Mouse (Mus musculus) stomach, adult 2 months (tissue): Measurements from ENCODE around the gene Dmrtc2. TPM values are rescaled to one million over a fixed set of nuclear protein-coding genes. Genes with fewer than 3 reads are reported as not detected.

Experiments used
- polyA plus RNA-seq: library from polyadenylated mRNA; depleted of rRNA; stranded (reverse); fragments of >200 nt; gene quantifications from 2 replicates; pipeline ENCODE4 v1.2.3, GENCODE M21; 2012; rRNA removed

The Dmrtc2 gene
- not detected in 2 replicates for polyA plus RNA-seq

GRCm38 (mm10) chr7:24869532-24870165 lies at the start of gene Dmrtc2, which contains the start of gene Lypd4:
TSS of gene Dmrtc2 (plus strand) at chr7:24870057.
TSS of gene Lypd4 (minus strand) at chr7:24869941.

GRCm38 (mm10) chr7:24861913-24862312 lies 7.9 kb upstream of the Dmrtc2 start, which contains the start of gene Gm9844:
TSS of gene Gm9844 (plus strand) at chr7:24862213.

GRCm38 (mm10) chr7:24883896-24884692 lies 14.2 kb downstream of the Dmrtc2 start, which contains the start of gene Rps19:
TSS of gene Rps19 (plus strand) at chr7:24884371.

GRCm38 (mm10) chr7:24897224-24897623 lies 27.4 kb downstream of the Dmrtc2 start, which contains the start of gene Cd79a:
TSS of gene Cd79a (plus strand) at chr7:24897381.

GRCm38 (mm10) chr7:24902630-24903443 lies 33.0 kb downstream of the Dmrtc2 start, which contains the start of gene Arhgef1:
TSS of gene Arhgef1 (plus strand) at chr7:24902912.

Other genes with a start within 250 kb of the Dmrtc2 start
- 168 and 173 TPM in 2 replicates for gene Lypd3, start 233.5 kb upstream of the Dmrtc2 start, polyA plus RNA-seq
- gene Tex101, start 193.4 kb upstream of the Dmrtc2 start, polyA plus RNA-seq: not detected in 2 replicates
- gene BC049730, start 160.8 kb upstream of the Dmrtc2 start, polyA plus RNA-seq: not detected in 2 replicates
- not detected in 2 replicates for gene Gm4763, start 143.1 kb upstream of the Dmrtc2 start, polyA plus RNA-seq
- gene Cd177, start 109.7 kb upstream of the Dmrtc2 start, polyA plus RNA-seq: 2.9 and 3.4 TPM in 2 replicates
- gene Ceacam10, start 92.9 kb upstream of the Dmrtc2 start, polyA plus RNA-seq: 3.0 and 3.4 TPM in 2 replicates
- gene Gm9844, start 7.8 kb upstream of the Dmrtc2 start, polyA plus RNA-seq: 0.25 and 0.78 TPM in 2 replicates
- not detected in 2 replicates for gene Lypd4, start 116 bp upstream of the Dmrtc2 start, polyA plus RNA-seq
- gene Rps19, start 14.3 kb downstream of the Dmrtc2 start, polyA plus RNA-seq: 211 and 227 TPM in 2 replicates
- 0.43 and 0.72 TPM in 2 replicates for gene Cd79a, start 27.3 kb downstream of the Dmrtc2 start, polyA plus RNA-seq
- 90.9 and 91.2 TPM in 2 replicates for gene Arhgef1, start 32.9 kb downstream of the Dmrtc2 start, polyA plus RNA-seq
- not detected in 2 replicates for gene Gm4881, start 74.4 kb downstream of the Dmrtc2 start, polyA plus RNA-seq
- 348 and 466 TPM in 2 replicates for gene Rabac1, start 102.7 kb downstream of the Dmrtc2 start, polyA plus RNA-seq
- gene Atp1a3, start 135.9 kb downstream of the Dmrtc2 start, polyA plus RNA-seq: 0.75 and 1.8 TPM in 2 replicates
- gene Grik5, start 202.3 kb downstream of the Dmrtc2 start, polyA plus RNA-seq: 20.0 and 23.3 TPM in 2 replicates
- gene Zfp574, start 202.5 kb downstream of the Dmrtc2 start, polyA plus RNA-seq: 22.3 and 26.9 TPM in 2 replicates